Mouse (Mus musculus) thymus, postnatal 0 days (tissue): ENCODE measurements around the gene Npepl1. TPM values are rescaled to one million over a fixed set of nuclear protein-coding genes. Genes with fewer than 3 reads are reported as not detected.

Experiments used
- polyA plus RNA-seq: library from polyadenylated mRNA; unstranded; fragments of >200 nt; fragmentation: Nextera tagmentation; extraction: Ambion mirVana; gene quantifications from 2 replicates; pipeline ENCODE4 v1.2.1, GENCODE M21; 2015

The Npepl1 gene
- polyA plus RNA-seq, 1 experiment from 2014 or later: 56.2 TPM

Other genes starting within 250 kb of the Npepl1 start
- 9.8 and 12.3 TPM in 2 replicates for gene Stx16, start 34.0 kb upstream of the Npepl1 start, polyA plus RNA-seq
- 679 TPM in 2 replicates for gene Gnas, start 174.0 kb downstream of the Npepl1 start, polyA plus RNA-seq
- gene Gm20721, start 236.4 kb downstream of the Npepl1 start, polyA plus RNA-seq: 4.1 and 5.4 TPM in 2 replicates